Mouse (Mus musculus) intestine, postnatal 0 days (tissue): ENCODE measurements at regions not wholly inside any gene's neighbourhood (a gene's known extent, or its start where the extent isn't known, plus 50 kb on each side); places are given as distances from the start of the nearest gene placed in this dataset.

ENCODE experiments used
- ATAC-seq: fragments of 200-750 bp; cut with Nextera tagmentation; 2 replicates; pipeline ENCODE4 v1.8.0; 2017; ENCODE audit warnings: mild to moderate bottlenecking, moderate TSS enrichment, moderate library complexity
- H3K27ac ChIP-seq: fragments of 300-500 bp; sonication (generic); 2 replicates; pipeline ENCODE4 v1.5.1; 2014; ENCODE audit warnings: mild to moderate bottlenecking, low read depth, low read length, moderate library complexity
- H3K27me3 ChIP-seq: fragments of 300-500 bp; sonication (generic); replicated peaks from 2 replicates; pipeline ENCODE4 v1.6.1; 2014; ENCODE audit warnings: low read length, mixed read lengths; ENCODE audit not compliant: control insufficient read depth, insufficient read depth
- H3K36me3 ChIP-seq: fragments of 300-500 bp; sonication (generic); 2 replicates; pipeline ENCODE4 v1.6.1; 2014; ENCODE audit warnings: mild to moderate bottlenecking, moderate library complexity; ENCODE audit not compliant: control insufficient read depth, insufficient read depth
- H3K4me1 ChIP-seq: fragments of 300-500 bp; sonication (generic); replicated peaks from 2 replicates; pipeline ENCODE4 v1.6.1; 2014; ENCODE audit warnings: antibody characterized with exemption, low read length, mixed read lengths; ENCODE audit not compliant: control insufficient read depth, insufficient read depth
- H3K4me2 ChIP-seq: fragments of 300-500 bp; sonication (generic); replicated peaks from 2 replicates; pipeline ENCODE4 v1.6.1; 2014; ENCODE audit warnings: low read depth, mild to moderate bottlenecking, moderate library complexity
- H3K4me3 ChIP-seq: fragments of 300-500 bp; sonication (generic); 2 replicates; pipeline ENCODE4 v1.5.1; 2014; ENCODE audit warnings: low read depth, low read length
- H3K9ac ChIP-seq: fragments of 300-500 bp; sonication (generic); 2 replicates; pipeline ENCODE4 v1.6.1; 2014; ENCODE audit warnings: mild to moderate bottlenecking, low read depth, low read length
- H3K9me3 ChIP-seq: fragments of 300-500 bp; sonication (generic); 2 replicates; pipeline ENCODE4 v1.6.1; 2016; ENCODE audit warnings: mixed run types; ENCODE audit not compliant: control insufficient read depth
- CTCF ChIP-seq: sonication (generic); IDR thresholded peaks from 2 replicates; pipeline ENCODE4 v1.5.1; 2016; ENCODE audit warnings: low read depth, mild to moderate bottlenecking, control low read depth, antibody characterized with exemption, moderate library complexity
- WGBS: fragments of 180-500 bp; shearing (Covaris S2); extraction: QIAGEN DNeasy Blood & Tissue Kit; methylation state at CpG from one replicate; pipeline ENCODE4 v1.1.7; 2014; 5-methylcytosine and 5-hydroxymethylcytosine counted together

GRCm38 (mm10) chr10:124119585-124119984, 855.8 kb downstream of the Fam19a2 start:
- no peak overlapping the region for H3K9ac ChIP-seq
- no peaks in the 10 kb centered on the region for H3K27me3 ChIP-seq
- H3K9me3 ChIP-seq = no peaks in the 10 kb centered on the region
- no peak overlapping the region for H3K4me2 ChIP-seq
- no peak for ATAC-seq
- H3K4me3 ChIP-seq = no peak overlapping the region
- TF ChIP-seq CTCF = no peak
- H3K36me3 ChIP-seq = no peaks in the 10 kb centered on the region
- H3K4me1 ChIP-seq = no peaks in the 10 kb centered on the region
- no peak overlapping the region for H3K27ac ChIP-seq

- TF ChIP-seq CTCF = no peak
- Histone ChIP-seq H3K4me1 (no peaks in the 10 kb centered on the region), H3K27ac (no peak overlapping the region), H3K9ac (no peak overlapping the region), H3K4me3 (no peak overlapping the region), H3K9me3 (no peaks in the 10 kb centered on the region), H3K36me3 (no peaks in the 10 kb centered on the region), H3K27me3 (no peaks in the 10 kb centered on the region), H3K4me2 (no peak overlapping the region)
- WGBS = 62% methylated on average over 2 of the region's 2 CpGs
- ATAC-seq = no peak
Observed at GRCm38 (mm10) chr10:124138456-124138855, 874.7 kb downstream of the Fam19a2 start.

- ATAC-seq = no peak
- H3K9ac ChIP-seq = no peak overlapping the region
- TF ChIP-seq CTCF = no peak
Observed at GRCm38 (mm10) chr10:124142336-124142735, 878.5 kb downstream of the Fam19a2 start.

GRCm38 (mm10) chr10:124146751-124147469, 883.1 kb downstream of the Fam19a2 start:
- H3K9ac ChIP-seq = no peak overlapping the region
- no peaks in the 10 kb centered on the region for H3K9me3 ChIP-seq
- 78% methylated on average over 9 of the region's 9 CpGs for WGBS
- no peak overlapping the region for H3K4me2 ChIP-seq
- ATAC-seq = no peak
- H3K27ac ChIP-seq = no peak overlapping the region
- H3K4me1 ChIP-seq = no peaks in the 10 kb centered on the region
- no peaks in the 10 kb centered on the region for H3K36me3 ChIP-seq
- no peaks in the 10 kb centered on the region for H3K27me3 ChIP-seq
- no peak for TF ChIP-seq CTCF
- H3K4me3 ChIP-seq = no peak overlapping the region

More at GRCm38 (mm10) chr10:124142336-124142735, 878.5 kb downstream of the Fam19a2 start:
- WGBS = 35% methylated on average over 1 of the region's 1 CpGs
- no peak overlapping the region for H3K27ac ChIP-seq
- H3K27me3 ChIP-seq = no peaks in the 10 kb centered on the region
- no peaks in the 10 kb centered on the region for H3K36me3 ChIP-seq
- no peaks in the 10 kb centered on the region for H3K9me3 ChIP-seq
- no peaks in the 10 kb centered on the region for H3K4me1 ChIP-seq
- H3K4me3 ChIP-seq = no peak overlapping the region
- H3K4me2 ChIP-seq = no peak overlapping the region

GRCm38 (mm10) chr10:124163441-124163840, 899.6 kb downstream of the Fam19a2 start:
- Histone ChIP-seq H3K9ac (no peak overlapping the region), H3K9me3 (no peaks in the 10 kb centered on the region), H3K27ac (no peak overlapping the region), H3K36me3 (no peaks in the 10 kb centered on the region), H3K4me2 (no peak overlapping the region), H3K4me3 (no peak overlapping the region), H3K27me3 (no peaks in the 10 kb centered on the region), H3K4me1 (no peaks in the 10 kb centered on the region)
- no peak for TF ChIP-seq CTCF
- ATAC-seq = no peak
- WGBS = 89% methylated on average over 7 of the region's 7 CpGs

- no peak overlapping the region for H3K27ac ChIP-seq
- 80% methylated on average over 2 of the region's 2 CpGs for WGBS
- no peak for ATAC-seq
- no peak overlapping the region for H3K4me2 ChIP-seq
- no peaks in the 10 kb centered on the region for H3K9me3 ChIP-seq
- no peaks in the 10 kb centered on the region for H3K27me3 ChIP-seq
- H3K9ac ChIP-seq = no peak overlapping the region
- H3K4me3 ChIP-seq = no peak overlapping the region
- H3K36me3 ChIP-seq = no peaks in the 10 kb centered on the region
- H3K4me1 ChIP-seq = no peaks in the 10 kb centered on the region
- no peak for TF ChIP-seq CTCF
Observed at GRCm38 (mm10) chr10:124175598-124175997, 911.8 kb downstream of the Fam19a2 start.
